Comparison of ENCODE assay signal across 9 mouse cellular contexts in the genomic region with DNA sequence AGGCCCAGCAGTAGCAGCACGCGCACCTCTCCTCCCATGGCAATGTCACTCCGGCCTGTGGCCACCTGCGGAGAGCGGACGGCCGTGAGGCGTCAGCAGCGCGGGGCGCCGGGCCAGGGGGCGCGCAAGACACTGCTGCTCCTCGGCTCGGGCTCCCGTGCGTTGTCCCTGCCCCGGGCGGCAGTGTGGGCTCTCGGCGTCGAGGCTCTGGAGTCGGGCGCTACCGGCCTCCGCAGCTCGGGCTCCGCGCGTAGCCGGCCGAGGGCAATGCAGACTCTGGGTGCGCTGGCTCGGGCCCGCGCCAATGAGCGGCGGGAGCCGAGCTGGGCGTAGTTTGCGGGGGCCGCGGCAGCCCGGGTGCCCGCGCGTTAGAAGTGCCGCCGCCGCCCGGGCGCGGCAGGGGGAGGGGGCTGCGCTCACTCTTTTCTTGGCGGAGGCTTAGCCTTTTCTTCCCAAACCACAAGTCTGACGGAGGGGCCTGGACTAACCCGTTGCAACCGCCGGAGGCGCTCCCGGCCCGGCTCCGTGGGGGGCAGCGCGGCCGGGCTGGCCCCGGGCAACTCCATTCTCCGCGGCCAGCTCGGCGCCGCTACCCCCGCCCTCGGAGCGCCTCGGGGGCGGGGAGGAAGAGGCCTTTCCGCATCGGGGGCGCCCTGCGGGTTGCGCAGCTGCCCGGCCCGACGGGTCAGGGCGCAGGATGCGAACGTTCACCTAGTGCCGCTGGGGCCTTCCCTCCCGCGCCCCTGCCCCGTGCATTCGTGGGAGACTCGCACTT. TPM values are rescaled to one million over a fixed set of nuclear protein-coding genes. Genes with fewer than 3 reads are reported as not detected.
DNase-seq lines count a peak whose midpoint lies in the region; ATAC-seq and TF ChIP-seq lines count a peak whose summit lies in the region.
"Had no signal": no experiment of that assay in that cellular context is flagged by ENCODE, and none has a peak within 500 bp of the region (broad histone marks: within the 10 kb centered on the region; RNA-seq: fewer than 3 reads in every experiment).

No protein-coding gene starts in this region.

- peak; percentile 18; the same call in 1 of the 2 replicates for TF ChIP-seq CTCF in kidney, postnatal 0 days (IDR thresholded peaks at IDR 0.05; ENCODE audit: low read depth)

- ATAC-seq in granulocyte monocyte progenitor cell, adult 5-6 weeks (replicated peaks; ENCODE audit: poor library complexity, severe bottlenecking), result peak; percentile 44
- ATAC-seq in kidney, postnatal 0 days (replicated peaks; ENCODE audit: low FRiP score, low read depth), result peak; percentile 78
- peak; percentile 20; the same call in 1 of the 2 replicates for ATAC-seq in megakaryocyte, adult 5-6 weeks (ENCODE audit: poor library complexity, severe bottlenecking)

- H3K9me3 ChIP-seq in kidney, postnatal 0 days (replicated peaks; ENCODE audit: low read length), result no peaks in the 10 kb centered on the region

- peak overlapping the region; percentile 52 for H3K9ac ChIP-seq in kidney, postnatal 0 days (ENCODE audit: low read depth, low read length)

- peak; percentile 54 to 75 for DNase-seq in adrenal gland, adult (ENCODE audit: inconsistent age in 2 of 2, low spot score in 1 of 2)
- DNase-seq in adrenal gland, postnatal 4 days (ENCODE audit: low spot score in 2 of 2), result no peak
- DNase-seq in ZHBTc4 (ENCODE audit: low read depth, low spot score), result peak; percentile 84
- DNase-seq in kidney, postnatal 0 days (ENCODE audit: low spot score), result peak; percentile 61
- peak; percentile 25 for DNase-seq in thymus, postnatal 14 days
- no peak for DNase-seq in right cerebral cortex, postnatal 25 days

- H3K27ac ChIP-seq in kidney, postnatal 0 days, result no peak overlapping the region

- H3K27me3 ChIP-seq in kidney, postnatal 0 days (ENCODE audit: insufficient read depth, low read length), result peaks cover 32% of the 10 kb centered on the region

- peak overlapping the region; percentile 47 for H3K4me3 ChIP-seq in kidney, postnatal 0 days (replicated peaks; ENCODE audit: low read depth, low read length)

- H3K4me2 ChIP-seq in kidney, postnatal 0 days (ENCODE audit: low read length), result peak overlapping the region; percentile 71

- under 1% methylated on average over 86 of the region's 95 CpGs for WGBS in kidney, postnatal 0 days

- H3K36me3 ChIP-seq in kidney, postnatal 0 days (ENCODE audit: insufficient read depth, low read length), result no peaks in the 10 kb centered on the region

- peaks cover 4% of the 10 kb centered on the region; the same call in 1 of the 2 replicates for H3K4me1 ChIP-seq in kidney, postnatal 0 days (replicated peaks; ENCODE audit: insufficient read depth, low read length)

RNA-seq across cellular contexts. Expression of gene Notum, which starts 0.5 kb away (rescaled TPM):
- 10 to 100 TPM in 1 of 2 experiments, 1 to 10 TPM in 1; 8.6 to 14.8 TPM for total RNA-seq in adrenal gland, postnatal 4 days (2021)
- total RNA-seq in granulocyte monocyte progenitor cell, adult 5-6 weeks (2014; fragmentation: Nextera tagmentation), result not detected in 2 replicates
- total RNA-seq in granulocyte monocyte progenitor cell, adult 5-6 weeks (2017), result not detected in 2 replicates
- 5.3 and 7.4 TPM in 2 replicates for polyA plus RNA-seq in kidney, postnatal 0 days (2015; fragmentation: Nextera tagmentation; extraction: Ambion mirVana)
- not detected in 2 replicates for total RNA-seq in megakaryocyte, adult 5-6 weeks (2015)
- total RNA-seq in megakaryocyte, adult 5-6 weeks (2017), result not detected in 2 replicates
- total RNA-seq: heart, postnatal 36 days had no signal

RNA-seq across cellular contexts. Expression of gene Aspscr1, which starts 12.3 kb away (rescaled TPM):
- 100 to 1,000 TPM; 108 to 110 TPM for total RNA-seq in adrenal gland, postnatal 4 days (2021)
- total RNA-seq in granulocyte monocyte progenitor cell, adult 5-6 weeks (2014; fragmentation: Nextera tagmentation), result 44.6 and 84.7 TPM in 2 replicates
- 29.0 and 33.5 TPM in 2 replicates for total RNA-seq in granulocyte monocyte progenitor cell, adult 5-6 weeks (2017)
- 122 TPM in 2 replicates for polyA plus RNA-seq in kidney, postnatal 0 days (2015; fragmentation: Nextera tagmentation; extraction: Ambion mirVana)
- total RNA-seq in megakaryocyte, adult 5-6 weeks (2015), result 57.9 and 63.1 TPM in 2 replicates
- 59.5 and 70.2 TPM in 2 replicates for total RNA-seq in megakaryocyte, adult 5-6 weeks (2017)

RNA-seq across cellular contexts. Expression of gene Myadml2, which starts 12.5 kb away (rescaled TPM):
- total RNA-seq in adrenal gland, postnatal 4 days (2021), result 1 to 10 TPM; 1.4 to 3.8 TPM
- not detected in 2 replicates for total RNA-seq in granulocyte monocyte progenitor cell, adult 5-6 weeks (2014; fragmentation: Nextera tagmentation)
- 0.69 and 1.9 TPM in 2 replicates for total RNA-seq in granulocyte monocyte progenitor cell, adult 5-6 weeks (2017)
- polyA plus RNA-seq in kidney, postnatal 0 days (2015; fragmentation: Nextera tagmentation; extraction: Ambion mirVana), result 0.24 and 0.28 TPM in 2 replicates
- not detected in 2 replicates for total RNA-seq in megakaryocyte, adult 5-6 weeks (2015)
- total RNA-seq in megakaryocyte, adult 5-6 weeks (2017), result not detected in 2 replicates

RNA-seq across cellular contexts. Expression of gene Pycr1, which starts 16.9 kb away (rescaled TPM):
- total RNA-seq in adrenal gland, postnatal 4 days (2021), result 1 to 10 TPM; 5.4 to 8.6 TPM
- total RNA-seq in granulocyte monocyte progenitor cell, adult 5-6 weeks (2014; fragmentation: Nextera tagmentation), result 14.6 and 15.9 TPM in 2 replicates
- 4.6 and 8.9 TPM in 2 replicates for total RNA-seq in granulocyte monocyte progenitor cell, adult 5-6 weeks (2017)
- 12.2 and 13.9 TPM in 2 replicates for polyA plus RNA-seq in kidney, postnatal 0 days (2015; fragmentation: Nextera tagmentation; extraction: Ambion mirVana)
- 3.5 and 3.7 TPM in 2 replicates for total RNA-seq in megakaryocyte, adult 5-6 weeks (2015)
- 2.9 TPM in 2 replicates for total RNA-seq in megakaryocyte, adult 5-6 weeks (2017)

RNA-seq across cellular contexts. Expression of gene Mafg, which starts 27.1 kb away (rescaled TPM):
- 10 to 100 TPM; 51.4 to 56.0 TPM for total RNA-seq in adrenal gland, postnatal 4 days (2021)
- total RNA-seq in granulocyte monocyte progenitor cell, adult 5-6 weeks (2014; fragmentation: Nextera tagmentation), result 28.7 and 37.0 TPM in 2 replicates
- total RNA-seq in granulocyte monocyte progenitor cell, adult 5-6 weeks (2017), result 30.2 and 36.6 TPM in 2 replicates
- polyA plus RNA-seq in kidney, postnatal 0 days (2015; fragmentation: Nextera tagmentation; extraction: Ambion mirVana), result 26.5 and 27.4 TPM in 2 replicates
- 23.1 and 23.8 TPM in 2 replicates for total RNA-seq in megakaryocyte, adult 5-6 weeks (2015)
- 58.7 and 68.0 TPM in 2 replicates for total RNA-seq in megakaryocyte, adult 5-6 weeks (2017)

Comparison
In these comparisons a context has a peak if more than half of its experiments do, and no peak if none do; other contexts are left out.
1. DNase-seq: peak in adrenal gland, adult (2 of 2), ZHBTc4 (single experiment), kidney, postnatal 0 days (single experiment) and thymus, postnatal 14 days (single experiment); none in adrenal gland, postnatal 4 days (0 of 2) and right cerebral cortex, postnatal 25 days (single experiment).
2. ATAC-seq: peak in every context shown above with its lines; median percentile 78 in kidney, postnatal 0 days; 44 in granulocyte monocyte progenitor cell, adult 5-6 weeks; 20 in megakaryocyte, adult 5-6 weeks.
3. RNA of gene Notum, which starts 0.5 kb away (total RNA-seq): 8.6 to 14.8 TPM in adrenal gland, postnatal 4 days; not detected in granulocyte monocyte progenitor cell, adult 5-6 weeks and not detected in megakaryocyte, adult 5-6 weeks; every median in the first group is over 4 times any median in the second.